Mouse (Mus musculus) embryonic fibroblast, embryonic 13.5 days (primary cell): ENCODE measurements around the gene Popdc2.

ENCODE experiments used
- CTCF ChIP-seq: IDR thresholded peaks from 2 replicates; pipeline ENCODE4 v1.5.1; 2011; ENCODE audit warnings: mild to moderate bottlenecking, control low read depth, low read length, moderate library complexity, borderline replicate concordance; ENCODE audit not compliant: insufficient read depth
- POLR2A ChIP-seq: IDR thresholded peaks from 2 replicates; pipeline ENCODE4 v1.6.1; 2011; ENCODE audit warnings: low read depth, mild to moderate bottlenecking, control low read depth, low read length, moderate library complexity

DNA sequence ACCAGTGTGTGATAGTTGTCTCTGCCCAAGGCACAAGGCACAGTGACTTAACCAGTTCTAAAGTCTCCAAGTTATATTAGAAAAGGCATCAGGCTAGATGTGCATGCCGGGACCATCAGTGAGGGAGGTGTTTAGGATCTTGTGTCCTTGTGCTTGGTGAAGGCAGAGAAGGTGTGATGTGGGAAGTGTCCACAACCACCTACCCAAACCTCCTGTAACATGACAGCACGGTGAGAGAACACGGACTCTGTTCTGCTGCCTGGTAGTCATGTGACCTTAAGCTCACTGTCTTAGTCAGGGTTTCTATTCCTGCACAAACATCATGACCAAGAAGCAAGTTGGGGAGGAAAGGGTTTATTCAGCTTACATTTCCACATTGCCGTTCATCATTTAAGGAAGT lies 4.2 kb downstream of the Popdc2 start:
- no peak for TF ChIP-seq CTCF
- no peak for TF ChIP-seq POLR2A
